Mouse (Mus musculus) megakaryocyte, embryonic 14.5 days (primary cell): ENCODE data around the gene Zfp275. TPM values are rescaled to one million over a fixed set of nuclear protein-coding genes. Genes with fewer than 3 reads are reported as not detected.
"Not testable (repeated sequence)": the region's sequence is repeated elsewhere in the genome, so short reads cannot be mapped to it uniquely, and the experiment has no call there.

Experiments used
- H3K27me3 ChIP-seq: replicated peaks from 2 replicates; pipeline ENCODE3; 2012; ENCODE audit warnings: inconsistent platforms
- H3K36me3 ChIP-seq: replicated peaks from 2 replicates; pipeline ENCODE3; 2012; ENCODE audit warnings: low read length, inconsistent platforms, mixed read lengths
- H3K4me1 ChIP-seq: 2 replicates; pipeline ENCODE4 v1.6.1; 2012; ENCODE audit warnings: inconsistent platforms
- H3K4me3 ChIP-seq: replicated peaks from 2 replicates; pipeline ENCODE3; 2012; ENCODE audit warnings: moderate library complexity, mild to moderate bottlenecking, inconsistent platforms
- H3K9me3 ChIP-seq: 2 replicates; pipeline ENCODE4 v1.6.1; 2012; ENCODE audit warnings: inconsistent platforms
- FLI1 ChIP-seq: IDR thresholded peaks from 2 replicates; pipeline ENCODE4 v1.6.1; 2012; ENCODE audit warnings: low read length, inconsistent platforms, mixed read lengths
- GATA1 ChIP-seq: IDR thresholded peaks from 3 replicates; pipeline ENCODE4 v1.6.1; 2012; ENCODE audit warnings: mixed read lengths, low read length, inconsistent platforms, borderline replicate concordance
- polyA plus RNA-seq: library from polyadenylated mRNA; stranded (reverse); fragments of >175 nt; gene quantifications from 2 replicates; pipeline ENCODE4 v1.2.3, GENCODE M21; 2012; ENCODE audit warnings: low replicate concordance; ENCODE audit not compliant: insufficient read depth

Gene Zfp275
- polyA plus RNA-seq, 1 experiment: 0.38 TPM

- Histone ChIP-seq H3K36me3 (peaks cover 17% of the 10 kb centered on the region), H3K27me3 (peaks cover 9% of the 10 kb centered on the region), H3K4me1 (peaks cover 22% of the 10 kb centered on the region), H3K9me3 (no peaks in the 10 kb centered on the region), H3K4me3 (peak overlapping the region; percentile 97)
- no peak for TF ChIP-seq GATA1
- no peak for TF ChIP-seq FLI1
Measured at GRCm38 (mm10) chrX:73343802-73344201, 1.4 kb downstream of the Zfp275 start.

- no peaks in the 10 kb centered on the region for H3K9me3 ChIP-seq
- H3K4me3 ChIP-seq: no peak overlapping the region
- H3K4me1 ChIP-seq: peaks cover 22% of the 10 kb centered on the region
- H3K36me3 ChIP-seq: peaks cover 17% of the 10 kb centered on the region
- H3K27me3 ChIP-seq: peaks cover 9% of the 10 kb centered on the region
- TF ChIP-seq FLI1 (no peak), GATA1 (no peak)
Measured at GRCm38 (mm10) chrX:73344346-73344745, 1.9 kb downstream of the Zfp275 start.

- Histone ChIP-seq H3K4me3 (no peak overlapping the region), H3K9me3 (peaks cover 7% of the 10 kb centered on the region), H3K4me1 (peaks cover 2% of the 10 kb centered on the region; the same call in 1 of the 2 replicates), H3K36me3 (peaks cover 81% of the 10 kb centered on the region), H3K27me3 (peaks cover 35% of the 10 kb centered on the region)
- no peak for TF ChIP-seq FLI1
- no peak for TF ChIP-seq GATA1
Measured at GRCm38 (mm10) chrX:73356163-73356562, 13.7 kb downstream of the Zfp275 start.

- Histone ChIP-seq H3K4me1 (no peaks in the 10 kb centered on the region), H3K4me3 (no peak overlapping the region), H3K9me3 (peaks cover 7% of the 10 kb centered on the region), H3K27me3 (peaks cover 36% of the 10 kb centered on the region), H3K36me3 (peaks cover 75% of the 10 kb centered on the region)
- TF ChIP-seq FLI1 (no peak), GATA1 (no peak)
Measured at GRCm38 (mm10) chrX:73356719-73357118, 14.3 kb downstream of the Zfp275 start.

- Histone ChIP-seq H3K4me1 (no peaks in the 10 kb centered on the region), H3K27me3 (peaks cover 15% of the 10 kb centered on the region), H3K4me3 (no peak overlapping the region), H3K36me3 (peaks cover 16% of the 10 kb centered on the region), H3K9me3 (no peaks in the 10 kb centered on the region)
- no peak for TF ChIP-seq GATA1
- no peak for TF ChIP-seq FLI1
Measured at GRCm38 (mm10) chrX:73363291-73363690, 20.9 kb downstream of the Zfp275 start.

GRCm38 (mm10) chrX:73384419-73384818, 42.0 kb downstream of the Zfp275 start:
- Histone ChIP-seq H3K27me3 (peaks cover 16% of the 10 kb centered on the region), H3K4me1 (peaks cover 8% of the 10 kb centered on the region), H3K36me3 (no peaks in the 10 kb centered on the region), H3K4me3 (no peak overlapping the region), H3K9me3 (peaks cover 10% of the 10 kb centered on the region; the same call in 1 of the 2 replicates)
- no peak for TF ChIP-seq FLI1
- no peak for TF ChIP-seq GATA1

GRCm38 (mm10) chrX:73384924-73385323, 42.5 kb downstream of the Zfp275 start:
- no peak for TF ChIP-seq GATA1
- no peak for TF ChIP-seq FLI1
- Histone ChIP-seq H3K36me3 (no peaks in the 10 kb centered on the region), H3K4me3 (no peak overlapping the region), H3K27me3 (peaks cover 16% of the 10 kb centered on the region), H3K9me3 (peaks cover 10% of the 10 kb centered on the region; the same call in 1 of the 2 replicates), H3K4me1 (peaks cover 8% of the 10 kb centered on the region)

GRCm38 (mm10) chrX:73391481-73391880, 49.1 kb downstream of the Zfp275 start:
- no peak overlapping the region for H3K4me3 ChIP-seq
- peaks cover 39% of the 10 kb centered on the region for H3K27me3 ChIP-seq
- peaks cover 3% of the 10 kb centered on the region; the same call in 1 of the 2 replicates for H3K9me3 ChIP-seq
- TF ChIP-seq FLI1: no peak
- no peak for TF ChIP-seq GATA1
- H3K36me3 ChIP-seq: no peaks in the 10 kb centered on the region
- H3K4me1 ChIP-seq: peaks cover 2% of the 10 kb centered on the region; the same call in 1 of the 2 replicates

GRCm38 (mm10) chrX:73396446-73396845, 54.0 kb downstream of the Zfp275 start:
- TF ChIP-seq FLI1: no peak
- TF ChIP-seq GATA1: no peak
- H3K4me3 ChIP-seq: no peak overlapping the region
- H3K27me3 ChIP-seq: peaks cover 54% of the 10 kb centered on the region
- peaks cover 3% of the 10 kb centered on the region; the same call in 1 of the 2 replicates for H3K4me1 ChIP-seq
- peaks cover 11% of the 10 kb centered on the region for H3K9me3 ChIP-seq
- no peaks in the 10 kb centered on the region for H3K36me3 ChIP-seq

- not testable (repeated sequence) for H3K4me3 ChIP-seq, H3K36me3 ChIP-seq, H3K4me1 ChIP-seq
- peaks cover 13% of the 10 kb centered on the region for H3K9me3 ChIP-seq
- peaks cover 39% of the 10 kb centered on the region for H3K27me3 ChIP-seq
Measured at GRCm38 (mm10) chrX:73398636-73399035, 56.2 kb downstream of the Zfp275 start, which contains the start of gene Gm18336. Gm18336 (minus strand) TSS chrX:73398736.

- Histone ChIP-seq H3K4me3 (no peak overlapping the region), H3K27me3 (peaks cover 22% of the 10 kb centered on the region), H3K9me3 (peaks cover 16% of the 10 kb centered on the region), H3K36me3 (no peaks in the 10 kb centered on the region), H3K4me1 (peaks cover 3% of the 10 kb centered on the region; the same call in 1 of the 2 replicates)
- no peak for TF ChIP-seq GATA1
- TF ChIP-seq FLI1: no peak
Measured at GRCm38 (mm10) chrX:73400951-73401350, 58.5 kb downstream of the Zfp275 start.
